Mouse (Mus musculus): Measurements from ENCODE around the gene Dedd2.

DNA sequence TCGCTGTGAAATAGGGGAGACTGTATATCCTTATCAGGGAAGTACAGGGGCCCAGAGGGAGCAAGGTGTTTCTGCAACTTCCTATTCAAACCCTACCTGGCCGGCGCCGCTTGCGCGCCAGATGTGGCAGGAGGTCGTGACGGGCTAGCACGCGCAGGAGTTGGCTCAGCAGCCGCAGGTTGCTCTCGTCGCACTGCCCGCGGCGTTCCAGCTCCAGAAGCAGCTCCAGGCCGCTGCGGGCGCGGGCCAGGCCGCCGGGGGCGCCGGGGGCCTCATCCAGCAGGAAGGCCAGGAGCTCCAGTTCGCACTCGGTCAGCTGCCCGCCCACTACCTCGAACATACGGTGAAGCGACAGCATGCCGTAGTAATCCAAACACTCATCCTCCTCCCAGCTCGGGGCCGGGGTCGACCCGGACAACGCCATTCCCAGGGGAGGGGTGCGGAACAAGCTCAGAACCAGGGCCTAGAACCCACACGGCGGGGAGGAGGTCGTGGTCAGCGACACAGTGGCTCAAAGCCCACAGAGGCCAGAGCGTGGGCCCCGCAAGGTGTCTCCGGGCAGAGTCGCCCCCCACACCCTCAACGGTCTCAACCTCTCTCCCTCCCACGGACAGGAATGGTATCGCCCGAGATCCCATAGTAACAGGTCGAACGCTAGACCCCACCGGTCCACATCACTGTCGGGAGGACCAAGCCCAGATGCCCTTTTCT, 1.6 kb downstream of the Dedd2 start:
- TF ChIP-seq CTCF (IDR thresholded peaks at IDR 0.05; ENCODE audit: borderline replicate concordance, insufficient read depth, low read depth, low read length) (no peak), POLR2A (IDR thresholded peaks at IDR 0.05; ENCODE audit: borderline replicate concordance, insufficient read depth, low read length) (no peak)

All from cerebellum, adult 2 months (tissue).